Mouse (Mus musculus) intestine, embryonic 16.5 days (tissue): ENCODE measurements around the gene Ehmt2. TPM values are rescaled to one million over a fixed set of nuclear protein-coding genes. Genes with fewer than 3 reads are reported as not detected.
A peak's percentile ranks its signal among the peaks of the same experiment; 100 is the strongest.
"Not testable (repeated sequence)": the region's sequence is repeated elsewhere in the genome, so short reads cannot be mapped to it uniquely, and the experiment has no call there.

Experiments used
- ATAC-seq: fragments of 200-750 bp; cut with Nextera tagmentation; 2 replicates; pipeline ENCODE4 v1.8.0; 2017; ENCODE audit warnings: moderate TSS enrichment, moderate library complexity
- H3K27ac ChIP-seq: fragments of 300-500 bp; sonication (generic); 2 replicates; pipeline ENCODE4 v1.5.1; 2014; ENCODE audit warnings: mild to moderate bottlenecking, low read length
- H3K27me3 ChIP-seq: fragments of 300-500 bp; sonication (generic); replicated peaks from 2 replicates; pipeline ENCODE4 v1.6.1; 2014; ENCODE audit warnings: low read length, control low read depth, mixed read lengths; ENCODE audit not compliant: control insufficient read depth, insufficient read depth
- H3K36me3 ChIP-seq: fragments of 300-500 bp; sonication (generic); 2 replicates; pipeline ENCODE4 v1.6.1; 2014; ENCODE audit warnings: low read length, control low read depth; ENCODE audit not compliant: control insufficient read depth, insufficient read depth
- H3K4me1 ChIP-seq: fragments of 300-500 bp; sonication (generic); 2 replicates; pipeline ENCODE4 v1.6.1; 2014; ENCODE audit warnings: low read length, control low read depth, mixed read lengths; ENCODE audit not compliant: control insufficient read depth, insufficient read depth
- H3K4me2 ChIP-seq: fragments of 300-500 bp; sonication (generic); 2 replicates; pipeline ENCODE4 v1.6.1; 2014; ENCODE audit warnings: low read depth, low read length, control low read depth
- H3K4me3 ChIP-seq: fragments of 300-500 bp; sonication (generic); 2 replicates; pipeline ENCODE4 v1.5.1; 2014; ENCODE audit warnings: mild to moderate bottlenecking, low read length
- H3K9ac ChIP-seq: fragments of 300-500 bp; sonication (generic); 2 replicates; pipeline ENCODE4 v1.6.1; 2014; ENCODE audit warnings: low read depth, low read length
- H3K9me3 ChIP-seq: fragments of 300-500 bp; sonication (generic); 2 replicates; pipeline ENCODE4 v1.6.1; 2016; ENCODE audit warnings: low read length, control low read depth; ENCODE audit not compliant: control insufficient read depth
- WGBS: fragments of 180-500 bp; shearing (Covaris S2); extraction: QIAGEN DNeasy Blood & Tissue Kit; methylation state at CpG from one replicate; pipeline ENCODE4 v1.1.7; 2014; 5-methylcytosine and 5-hydroxymethylcytosine counted together
- polyA plus RNA-seq: library from polyadenylated mRNA; unstranded; fragments of >200 nt; fragmentation: Nextera tagmentation; extraction: Ambion mirVana; gene quantifications from 2 replicates; pipeline ENCODE4 v1.2.1, GENCODE M21; 2015

Ehmt2 gene
- polyA plus RNA-seq, 1 experiment from 2014 or later = 61.9 TPM

DNA sequence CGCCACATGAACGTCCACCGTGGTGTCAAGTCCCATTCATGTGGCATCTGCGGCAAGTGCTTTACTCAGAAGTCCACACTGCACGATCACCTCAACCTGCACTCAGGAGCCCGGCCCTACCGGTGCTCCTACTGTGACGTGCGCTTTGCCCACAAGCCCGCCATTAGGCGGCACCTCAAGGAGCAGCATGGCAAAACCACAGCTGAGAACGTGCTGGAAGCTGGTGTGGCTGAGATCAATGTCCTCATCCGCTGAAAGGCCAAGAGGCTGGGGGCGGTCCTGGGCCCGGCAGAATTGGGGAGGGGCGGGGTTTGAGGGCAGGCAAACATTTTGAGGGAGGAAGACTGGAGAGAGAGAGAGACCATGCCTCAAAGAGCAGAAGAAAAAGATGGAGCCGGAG lies 1.9 kb upstream of the Ehmt2 start:
- H3K27me3 ChIP-seq = no peaks in the 10 kb centered on the region
- no peak overlapping the region for H3K4me2 ChIP-seq
- no peaks in the 10 kb centered on the region for H3K9me3 ChIP-seq
- WGBS = 83% methylated on average over 17 of the region's 17 CpGs
- H3K36me3 ChIP-seq = peaks cover 8% of the 10 kb centered on the region; the same call in 1 of the 2 replicates
- H3K27ac ChIP-seq = no peak overlapping the region
- ATAC-seq = no peak
- H3K4me1 ChIP-seq = peaks cover 29% of the 10 kb centered on the region
- H3K4me3 ChIP-seq = no peak overlapping the region
- no peak overlapping the region for H3K9ac ChIP-seq

- Histone ChIP-seq H3K36me3 (peaks cover 10% of the 10 kb centered on the region), H3K27ac (peak overlapping the region; percentile 94), H3K9me3 (no peaks in the 10 kb centered on the region), H3K9ac (peak overlapping the region; percentile 99), H3K27me3 (no peaks in the 10 kb centered on the region), H3K4me3 (peak overlapping the region; percentile 94), H3K4me1 (peaks cover 29% of the 10 kb centered on the region), H3K4me2 (peak overlapping the region; percentile 66)
- WGBS = 14% methylated on average over 10 of the region's 10 CpGs
- ATAC-seq = no peak
These were observed 703 bp upstream of the Ehmt2 start for GRCm38 (mm10) chr17:34897373-34898159.

- H3K27ac ChIP-seq = peak overlapping the region; percentile 94
- H3K9me3 ChIP-seq = no peaks in the 10 kb centered on the region
- peak overlapping the region; percentile 99 for H3K9ac ChIP-seq
- H3K4me1 ChIP-seq = peaks cover 25% of the 10 kb centered on the region
- WGBS = 1% methylated on average over 14 of the region's 47 CpGs
- no peaks in the 10 kb centered on the region for H3K27me3 ChIP-seq
- ATAC-seq = no peak
- peaks cover 19% of the 10 kb centered on the region for H3K36me3 ChIP-seq
- H3K4me2 ChIP-seq = peak overlapping the region; percentile 83; the same call in 1 of the 2 replicates
- H3K4me3 ChIP-seq = peak overlapping the region; percentile 94
These were observed 410 bp downstream of the Ehmt2 start for GRCm38 (mm10) chr17:34898706-34899052.

DNA sequence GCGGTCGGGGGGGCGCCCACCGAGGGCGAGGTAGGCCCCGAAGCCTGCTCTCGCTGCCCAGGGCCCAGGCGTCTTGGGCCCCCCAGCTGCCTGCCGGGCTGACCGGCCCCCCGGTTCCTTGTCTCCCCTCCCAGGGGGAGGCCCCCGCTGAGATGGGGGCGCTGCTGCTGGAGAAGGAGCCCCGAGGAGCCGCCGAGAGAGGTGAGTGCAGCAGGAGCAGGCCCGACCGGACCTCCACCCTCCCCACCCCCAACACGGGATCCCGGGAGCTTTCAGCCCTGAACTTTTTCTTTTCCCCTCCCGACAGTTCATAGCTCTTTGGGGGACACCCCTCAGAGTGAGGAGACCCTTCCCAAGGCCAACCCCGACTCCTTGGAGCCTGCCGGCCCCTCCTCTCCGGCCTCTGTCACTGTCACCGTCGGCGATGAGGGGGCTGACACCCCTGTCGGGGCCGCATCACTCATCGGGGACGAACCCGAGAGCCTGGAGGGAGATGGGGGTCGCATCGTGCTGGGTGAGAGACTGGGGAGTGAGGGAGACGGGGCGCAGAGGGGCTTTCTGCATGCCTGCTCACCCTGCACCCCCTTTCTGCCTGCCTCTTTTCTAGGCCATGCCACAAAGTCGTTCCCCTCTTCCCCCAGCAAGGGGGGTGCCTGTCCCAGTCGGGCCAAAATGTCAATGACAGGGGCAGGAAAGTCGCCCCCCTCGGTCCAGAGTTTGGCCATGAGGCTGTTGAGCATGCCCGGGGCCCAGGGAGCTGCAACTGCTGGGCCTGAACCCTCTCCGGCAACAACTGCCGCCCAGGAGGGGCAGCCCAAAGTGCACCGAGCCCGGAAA lies 1.0 kb downstream of the Ehmt2 start:
- peak; percentile 14; the same call in 1 of the 2 replicates for ATAC-seq

DNA sequence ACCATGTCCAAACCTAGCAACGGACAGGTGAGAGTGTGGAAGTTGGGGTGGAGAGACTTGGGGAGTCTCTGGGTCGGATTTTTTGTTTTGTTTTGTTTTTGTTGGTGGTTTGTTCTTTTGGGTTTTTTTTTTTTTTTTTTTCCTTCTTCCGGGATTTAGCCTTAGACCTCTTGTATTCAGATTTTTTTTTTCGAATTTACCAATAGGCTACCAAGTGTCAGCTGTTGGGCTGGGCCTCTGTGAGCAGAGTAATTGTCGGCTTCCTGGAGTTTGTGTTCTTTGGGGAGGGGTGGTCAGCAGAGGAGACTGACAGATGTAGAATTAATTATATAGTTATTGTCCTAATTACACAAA lies 1.6 kb downstream of the Ehmt2 start:
- under 1% methylated on average over 5 of the region's 5 CpGs for WGBS
- H3K27me3 ChIP-seq = no peaks in the 10 kb centered on the region
- ATAC-seq = no peak
- H3K4me2 ChIP-seq = peak overlapping the region; percentile 83
- peak overlapping the region; percentile 99 for H3K9ac ChIP-seq
- peaks cover 23% of the 10 kb centered on the region for H3K4me1 ChIP-seq
- H3K4me3 ChIP-seq = peak overlapping the region; percentile 94
- no peaks in the 10 kb centered on the region for H3K9me3 ChIP-seq
- peaks cover 19% of the 10 kb centered on the region for H3K36me3 ChIP-seq
- H3K27ac ChIP-seq = peak overlapping the region; percentile 94

More for the DNA sequence above, 1.0 kb downstream of the Ehmt2 start:
- peaks cover 23% of the 10 kb centered on the region for H3K4me1 ChIP-seq
- H3K4me2 ChIP-seq = peak overlapping the region; percentile 83
- H3K9ac ChIP-seq = peak overlapping the region; percentile 99
- H3K4me3 ChIP-seq = peak overlapping the region; percentile 94
- no peaks in the 10 kb centered on the region for H3K9me3 ChIP-seq
- under 1% methylated on average over 40 of the region's 45 CpGs for WGBS
- no peaks in the 10 kb centered on the region for H3K27me3 ChIP-seq
- H3K27ac ChIP-seq = peak overlapping the region; percentile 94
- H3K36me3 ChIP-seq = peaks cover 19% of the 10 kb centered on the region

DNA sequence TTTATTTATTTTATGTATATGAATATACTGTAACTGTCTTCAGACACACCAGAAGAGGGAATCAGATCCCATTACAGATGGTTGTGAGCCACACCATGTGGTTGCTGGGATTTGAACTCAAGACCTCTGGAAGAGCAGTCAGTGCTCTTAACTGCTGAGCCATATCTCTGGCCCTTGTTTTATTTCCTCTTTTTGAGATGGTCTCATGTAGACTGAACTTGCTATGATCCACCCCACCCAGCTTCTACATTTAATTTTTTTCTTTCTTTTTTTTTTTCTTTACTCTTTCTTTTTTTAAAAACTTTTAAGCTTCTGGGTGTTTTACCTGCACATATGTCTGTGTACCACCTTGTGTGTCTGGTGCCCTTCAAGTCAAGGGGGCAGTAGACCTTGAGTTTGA lies 2.6 kb downstream of the Ehmt2 start:
- not testable (repeated sequence) for H3K4me2 ChIP-seq, ATAC-seq, H3K9ac ChIP-seq, H3K27ac ChIP-seq, H3K27me3 ChIP-seq, H3K4me3 ChIP-seq, H3K9me3 ChIP-seq
- Histone ChIP-seq H3K36me3 (peaks cover 23% of the 10 kb centered on the region), H3K4me1 (peaks cover 16% of the 10 kb centered on the region)

DNA sequence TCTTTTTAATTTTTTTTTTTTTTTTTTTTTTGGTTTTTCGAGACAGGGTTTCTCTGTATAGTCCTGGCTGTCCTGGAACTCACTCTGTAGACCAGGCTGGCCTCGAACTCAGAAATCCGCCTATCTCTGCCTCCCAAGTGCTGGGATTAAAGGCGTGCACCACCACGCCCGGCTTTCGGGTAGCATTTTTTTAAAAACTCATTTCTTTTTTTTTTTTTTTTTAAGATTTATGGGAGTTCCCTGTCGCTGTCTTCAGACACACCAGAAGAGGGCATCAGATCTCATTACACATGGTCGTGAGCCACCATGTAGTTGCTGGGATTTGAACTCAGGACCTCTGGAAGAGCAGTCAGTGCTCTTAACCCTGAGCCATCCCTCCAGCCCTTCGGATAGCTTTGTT lies 3.7 kb downstream of the Ehmt2 start:
- ATAC-seq, H3K27ac ChIP-seq, H3K4me3 ChIP-seq, H3K4me2 ChIP-seq, H3K27me3 ChIP-seq, H3K9ac ChIP-seq, H3K4me1 ChIP-seq, H3K9me3 ChIP-seq: not testable (repeated sequence)
- H3K36me3 ChIP-seq = peaks cover 26% of the 10 kb centered on the region
- 85% methylated on average over 9 of the region's 10 CpGs for WGBS

- H3K4me1 ChIP-seq = peaks cover 8% of the 10 kb centered on the region; the same call in 1 of the 2 replicates
- H3K27me3 ChIP-seq = no peaks in the 10 kb centered on the region
- no peak overlapping the region for H3K4me2 ChIP-seq
- peaks cover 32% of the 10 kb centered on the region for H3K36me3 ChIP-seq
- WGBS = 78% methylated on average over 9 of the region's 9 CpGs
- H3K4me3 ChIP-seq = no peak overlapping the region
- ATAC-seq = no peak
- no peaks in the 10 kb centered on the region for H3K9me3 ChIP-seq
- H3K9ac ChIP-seq = 0 out of 2 replicates have a peak overlapping the region, but pooled peaks have one; percentile 30
- H3K27ac ChIP-seq = no peak overlapping the region
These were observed 4.6 kb downstream of the Ehmt2 start for GRCm38 (mm10) chr17:34902895-34903294.

- Histone ChIP-seq H3K4me2 (no peak overlapping the region), H3K9me3 (no peaks in the 10 kb centered on the region), H3K4me1 (peaks cover 15% of the 10 kb centered on the region; the same call in 1 of the 2 replicates), H3K9ac (peak overlapping the region; percentile 31), H3K27me3 (no peaks in the 10 kb centered on the region), H3K4me3 (peak overlapping the region; percentile 15; the same call in 1 of the 2 replicates), H3K27ac (peak overlapping the region; percentile 88), H3K36me3 (peaks cover 41% of the 10 kb centered on the region)
- peak; percentile 74 for ATAC-seq
- WGBS = 68% methylated on average over 10 of the region's 10 CpGs
These were observed 12.7 kb downstream of the Ehmt2 start for GRCm38 (mm10) chr17:34910982-34911381.
